Mouse (Mus musculus) MEL (cell line): Measurements from ENCODE around the gene Erbb4. TPM values are rescaled to one million over a fixed set of nuclear protein-coding genes. Genes with fewer than 3 reads are reported as not detected.

ENCODE experiments used
- DNase-seq: peaks from one replicate; pipeline ENCODE4 v3.0.0; 2011; ENCODE audit warnings: low read depth, low spot score
- H3K27ac ChIP-seq: 2 replicates; pipeline ENCODE4 v1.5.1; 2012; ENCODE audit warnings: low read depth, mild to moderate bottlenecking, control low read depth, low read length, moderate library complexity; ENCODE audit not compliant: control insufficient read depth
- H3K27me3 ChIP-seq, 2 experiments: fragments of 150-350 bp in 1 of 2; sonication (generic) in 1 of 2; 2 replicates each; pipeline ENCODE4 v1.6.1; 2012; ENCODE audit warnings: low read length in 2 of 2, mild to moderate bottlenecking in 2 of 2, improper control_type of control experiment in 1 of 2, moderate library complexity in 1 of 2; ENCODE audit not compliant: insufficient read depth in 2 of 2, control insufficient read depth in 1 of 2
- H3K36me3 ChIP-seq, 2 experiments: 2 replicates each; pipeline ENCODE4 v1.6.1; 2012 to 2014; ENCODE audit warnings: low read length in 2 of 2, improper control_type of control experiment in 1 of 2, inconsistent platforms in 1 of 2, mild to moderate bottlenecking in 1 of 2; ENCODE audit not compliant: insufficient read depth in 2 of 2, control insufficient read depth in 1 of 2
- H3K4me1 ChIP-seq, 2 experiments: fragments of 150-350 bp in 1 of 2; sonication (generic) in 1 of 2; 2 replicates each; pipeline ENCODE4 v1.6.1; 2012; ENCODE audit warnings: low read length in 2 of 2, improper control_type of control experiment in 1 of 2, mild to moderate bottlenecking in 1 of 2; ENCODE audit not compliant: insufficient read depth in 2 of 2, control insufficient read depth in 1 of 2
- H3K4me3 ChIP-seq, 2 experiments: fragments of 150-350 bp in 1 of 2; sonication (generic) in 1 of 2; 2 replicates each; pipeline ENCODE4 v1.5.1; 2012; ENCODE audit warnings: low read depth in 2 of 2, low read length in 2 of 2, mild to moderate bottlenecking in 2 of 2, moderate library complexity in 2 of 2, control low read depth in 1 of 2, improper control_type of control experiment in 1 of 2; ENCODE audit not compliant: control insufficient read depth in 1 of 2, insufficient read depth in 1 of 2
- H3K79me2 ChIP-seq: 2 replicates; pipeline ENCODE4 v1.6.1; 2012; ENCODE audit warnings: mild to moderate bottlenecking, low read length, moderate library complexity; ENCODE audit not compliant: control insufficient read depth, poor library complexity, insufficient read depth
- H3K9ac ChIP-seq: 2 replicates; pipeline ENCODE4 v1.6.1; 2012; ENCODE audit warnings: low read depth, mild to moderate bottlenecking, control low read depth, low read length, moderate library complexity; ENCODE audit not compliant: control insufficient read depth, poor library complexity, severe bottlenecking
- H3K9me3 ChIP-seq: fragments of 150-350 bp; sonication (generic); replicated peaks from 2 replicates; pipeline ENCODE4 v1.6.1; 2012; ENCODE audit warnings: mild to moderate bottlenecking, low read length, improper control_type of control experiment, moderate library complexity; ENCODE audit not compliant: insufficient read depth
- BHLHE40 ChIP-seq: IDR thresholded peaks from 2 replicates; pipeline ENCODE4 v1.6.1; 2012; ENCODE audit warnings: low read depth, mild to moderate bottlenecking, inconsistent platforms, low read length, improper control_type of control experiment, borderline replicate concordance
- CTCF ChIP-seq, 3 experiments: IDR thresholded peaks in 2 of 3; conservative IDR thresholded peaks in 1 of 3; 2 replicates each; pipeline ENCODE4 v1.5.1; 2011 to 2012; ENCODE audit warnings: low read length in 3 of 3, low read depth in 2 of 3, mild to moderate bottlenecking in 2 of 3, improper control_type of control experiment in 1 of 3, inconsistent platforms in 1 of 3, mixed read lengths in 1 of 3, moderate library complexity in 1 of 3; ENCODE audit not compliant: control insufficient read depth in 1 of 3, insufficient read depth in 1 of 3, poor library complexity in 1 of 3, severe bottlenecking in 1 of 3
- GATA1 ChIP-seq: IDR thresholded peaks from 2 replicates; pipeline ENCODE4 v1.6.1; 2011; ENCODE audit warnings: low read depth, low read length, improper control_type of control experiment
- KAT2A ChIP-seq: conservative IDR thresholded peaks from 2 replicates; pipeline ENCODE4 v1.6.1; 2012; ENCODE audit warnings: low read depth, low read length, improper control_type of control experiment, inconsistent platforms
- MAZ ChIP-seq: IDR thresholded peaks from 2 replicates; pipeline ENCODE4 v1.6.1; 2012; ENCODE audit warnings: low read depth, mild to moderate bottlenecking, inconsistent platforms, low read length, improper control_type of control experiment
- MEF2A ChIP-seq: IDR thresholded peaks from 2 replicates; pipeline ENCODE4 v1.6.1; 2014; ENCODE audit warnings: low read depth, mild to moderate bottlenecking, inconsistent platforms, low read length, improper control_type of control experiment; ENCODE audit not compliant: poor library complexity, insufficient replicate concordance, severe bottlenecking; ENCODE audit errors: extremely low read depth
- MXI1 ChIP-seq: IDR thresholded peaks from 2 replicates; pipeline ENCODE4 v1.6.1; 2011; ENCODE audit warnings: mild to moderate bottlenecking, low read depth, low read length, improper control_type of control experiment
- MYC ChIP-seq: IDR thresholded peaks from 2 replicates; pipeline ENCODE4 v1.6.1; 2011; ENCODE audit warnings: low read depth, mild to moderate bottlenecking, low read length, improper control_type of control experiment, moderate library complexity
- NELFE ChIP-seq: IDR thresholded peaks from 2 replicates; pipeline ENCODE4 v1.6.1; 2011; ENCODE audit warnings: low read depth, low read length, improper control_type of control experiment
- NRF1 ChIP-seq: IDR thresholded peaks from 2 replicates; pipeline ENCODE4 v1.6.1; 2014; ENCODE audit warnings: low read depth, mild to moderate bottlenecking, inconsistent platforms, low read length, improper control_type of control experiment, moderate library complexity; ENCODE audit not compliant: poor library complexity, insufficient read depth, severe bottlenecking
- POLR2AphosphoS2 ChIP-seq: IDR thresholded peaks from 2 replicates; pipeline ENCODE4 v1.6.1; 2011; ENCODE audit warnings: low read length, improper control_type of control experiment
- POLR2AphosphoS5 ChIP-seq: IDR thresholded peaks from 2 replicates; pipeline ENCODE4 v1.6.1; 2012; ENCODE audit warnings: low read depth, borderline replicate concordance, mild to moderate bottlenecking, inconsistent platforms, low read length, moderate library complexity, mixed read lengths
- RAD21 ChIP-seq: IDR thresholded peaks from 2 replicates; pipeline ENCODE4 v1.6.1; 2011; ENCODE audit warnings: mild to moderate bottlenecking, low read depth, low read length, improper control_type of control experiment
- RCOR1 ChIP-seq: IDR thresholded peaks from 2 replicates; pipeline ENCODE4 v1.6.1; 2012; ENCODE audit warnings: low read depth, mild to moderate bottlenecking, inconsistent platforms, low read length, improper control_type of control experiment
- SIN3A ChIP-seq: IDR thresholded peaks from 2 replicates; pipeline ENCODE4 v1.6.1; 2012; ENCODE audit warnings: low read length, improper control_type of control experiment, inconsistent platforms
- TAL1 ChIP-seq: IDR thresholded peaks from 2 replicates; pipeline ENCODE4 v1.6.1; 2012; ENCODE audit warnings: mild to moderate bottlenecking, inconsistent platforms, low read length, moderate library complexity, mixed read lengths
- ZC3H11A ChIP-seq: IDR thresholded peaks from 2 replicates; pipeline ENCODE4 v1.6.1; 2012; ENCODE audit warnings: low read depth, mild to moderate bottlenecking, inconsistent platforms, low read length, improper control_type of control experiment
- ZNF384 ChIP-seq: IDR thresholded peaks from 2 replicates; pipeline ENCODE4 v1.6.1; 2012; ENCODE audit warnings: low read depth, mild to moderate bottlenecking, inconsistent platforms, low read length, improper control_type of control experiment
- polyA plus RNA-seq, 2 experiments: library from polyadenylated mRNA; stranded (reverse) in 1 of 2; unstranded in 1 of 2; fragments of >175 nt in 1 of 2; fragments of >200 nt in 1 of 2; gene quantifications; 2 replicates each; pipeline versions ENCODE4 v1.2.1 to v1.2.4; 2012; ENCODE audit warnings: low replicate concordance in 2 of 2, low read depth in 1 of 2; ENCODE audit not compliant: insufficient read length in 2 of 2, insufficient read depth in 1 of 2, missing spikeins in 1 of 2
- total RNA-seq: library from RNA; depleted of rRNA; stranded (reverse); fragments of 300-350 nt; gene quantifications from 2 replicates; pipeline ENCODE4 v1.2.3, GENCODE M21; 2012

Erbb4 gene
- total and polyA plus RNA-seq, 3 experiments, result not detected

DNA sequence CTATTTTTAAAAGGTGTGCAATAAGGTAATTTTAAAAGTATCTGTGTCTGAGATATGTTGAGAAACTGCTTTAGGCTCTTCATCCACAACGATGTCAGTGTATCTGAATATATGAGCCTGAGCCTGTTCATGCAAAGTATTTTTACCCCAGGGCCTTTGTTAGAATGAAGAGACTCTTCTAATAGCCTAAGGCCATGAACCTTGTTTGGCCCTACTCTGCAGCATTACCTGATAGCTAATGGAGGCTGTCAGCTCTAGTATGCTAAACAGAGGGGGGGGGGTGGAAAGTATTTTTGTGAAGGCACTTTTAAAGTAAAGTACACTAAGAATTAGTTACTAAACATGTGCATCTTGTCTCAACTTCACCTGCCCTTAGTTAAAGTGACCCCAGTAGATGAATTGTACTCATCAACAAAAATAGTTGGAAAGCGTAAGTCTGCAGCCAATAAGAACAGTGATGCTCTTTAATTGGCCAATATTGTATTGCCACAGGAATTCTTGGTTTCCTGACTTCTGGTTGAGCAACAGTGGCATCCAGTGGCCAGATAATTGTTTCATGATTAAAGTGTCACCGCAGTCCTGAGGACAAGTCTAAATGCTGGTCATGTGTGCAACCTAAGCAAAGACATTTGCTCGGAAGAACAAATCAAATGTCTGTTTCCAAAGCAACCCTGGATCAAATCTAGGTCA lies 10.5 kb upstream of the Erbb4 start:
- Histone ChIP-seq H3K27me3 (no peaks in the 10 kb centered on the region), H3K36me3 (no peaks in the 10 kb centered on the region), H3K79me2 (no peaks in the 10 kb centered on the region), H3K9ac (no peak overlapping the region), H3K27ac (no peak overlapping the region), H3K4me1 (no peaks in the 10 kb centered on the region), H3K4me3 (no peak overlapping the region), H3K9me3 (no peaks in the 10 kb centered on the region)
- TF ChIP-seq SIN3A, result no peak
- no peak for TF ChIP-seq MYC
- no peak for TF ChIP-seq CTCF (IDR thresholded peaks at IDR 0.05 in 2 of 3, conservative IDR thresholded peaks at IDR 0.05 in 1 of 3; ENCODE audit: control insufficient read depth in 1 of 3, insufficient read depth in 1 of 3, low read depth in 2 of 3, low read length in 3 of 3, poor library complexity in 1 of 3, severe bottlenecking in 1 of 3)
- no peak for TF ChIP-seq NELFE
- TF ChIP-seq GATA1, result no peak
- no peak for DNase-seq

GRCm38 (mm10) chr1:69108159-69108925 lies 483 bp upstream of the Erbb4 start:
- Histone ChIP-seq H3K79me2 (no peaks in the 10 kb centered on the region), H3K4me3 (no peak overlapping the region), H3K4me1 (no peaks in the 10 kb centered on the region), H3K9ac (no peak overlapping the region), H3K9me3 (no peaks in the 10 kb centered on the region), H3K27ac (no peak overlapping the region), H3K27me3 (no peaks in the 10 kb centered on the region), H3K36me3 (no peaks in the 10 kb centered on the region)
- DNase-seq, result no peak
- no peak for TF ChIP-seq MXI1

GRCm38 (mm10) chr1:69106937-69107461 lies 860 bp downstream of the Erbb4 start:
- no peak for TF ChIP-seq NELFE
- no peak for TF ChIP-seq POLR2AphosphoS2
- no peak for TF ChIP-seq SIN3A
- no peak for TF ChIP-seq MXI1
- no peak for TF ChIP-seq KAT2A
- no peak for TF ChIP-seq ZNF384
- no peak for TF ChIP-seq NRF1
- TF ChIP-seq RAD21, result no peak
- no peak for TF ChIP-seq ZC3H11A
- no peak for TF ChIP-seq RCOR1
- TF ChIP-seq MAZ, result no peak
- TF ChIP-seq MEF2A, result no peak
- no peak for TF ChIP-seq TAL1
- no peak for TF ChIP-seq POLR2AphosphoS5
- TF ChIP-seq BHLHE40, result no peak
- TF ChIP-seq, all 39 proteins: peak for 0
- no peaks in the 10 kb centered on the region for H3K79me2 ChIP-seq
- H3K36me3 ChIP-seq, result no peaks in the 10 kb centered on the region
- no peaks in the 10 kb centered on the region for H3K27me3 ChIP-seq
- H3K4me3 ChIP-seq, result no peak overlapping the region
- H3K4me1 ChIP-seq, result no peaks in the 10 kb centered on the region
- H3K27ac ChIP-seq, result no peak overlapping the region
- H3K9ac ChIP-seq, result no peak overlapping the region
- DNase-seq, result no peak
- H3K9me3 ChIP-seq, result no peaks in the 10 kb centered on the region
